Mouse (Mus musculus) ZHBTc4 (cell line): Measurements from ENCODE around the gene Map4.
"Not testable (repeated sequence)": the region's sequence is repeated elsewhere in the genome, so short reads cannot be mapped to it uniquely, and the experiment has no call there.

Experiments used
- DNase-seq: peaks from one replicate; pipeline ENCODE4 v3.0.0-alpha.2; 2011; ENCODE audit warnings: low read depth, low spot score

Gene Map4

DNA sequence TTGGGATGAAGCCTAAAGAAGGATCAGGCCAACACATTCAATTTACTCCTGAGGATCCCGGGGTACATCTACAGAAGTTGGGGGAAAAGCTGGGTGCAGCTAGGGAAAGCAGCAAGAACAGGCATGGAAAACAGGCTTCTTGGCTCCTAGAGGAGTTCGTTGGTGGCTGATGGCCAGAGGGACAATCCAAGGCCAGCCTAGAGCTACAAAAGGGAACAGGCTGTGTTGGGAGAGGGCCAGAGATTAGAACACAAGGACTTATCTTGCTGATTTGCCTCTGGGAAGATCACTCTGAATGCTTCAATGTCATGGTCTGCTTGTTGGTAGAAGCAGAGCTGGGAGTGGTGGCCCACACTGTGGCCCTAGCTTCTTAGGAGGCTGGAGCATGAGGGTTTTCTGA is 13.3 kb upstream of the Map4 start:
- DNase-seq: no peak

DNA sequence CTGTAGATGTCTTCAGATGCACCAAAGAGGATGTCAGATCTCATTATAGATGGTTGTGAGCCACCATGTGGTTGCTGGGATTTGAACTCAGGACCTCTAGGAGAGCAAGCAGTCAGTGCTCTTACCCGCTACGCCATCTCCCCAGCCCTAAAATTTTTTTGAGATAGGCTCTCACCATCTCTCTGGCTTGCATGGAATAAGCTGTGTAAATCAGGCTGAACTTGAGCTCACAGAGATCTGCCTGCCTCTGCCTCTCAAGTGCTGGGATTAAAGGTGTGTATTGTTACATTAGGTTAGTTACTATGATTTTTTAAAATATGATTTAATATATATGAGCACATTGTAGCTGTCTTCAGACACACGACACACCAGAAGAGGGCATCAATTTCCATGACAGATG is 2.1 kb upstream of the Map4 start:
- no peak for DNase-seq

DNA sequence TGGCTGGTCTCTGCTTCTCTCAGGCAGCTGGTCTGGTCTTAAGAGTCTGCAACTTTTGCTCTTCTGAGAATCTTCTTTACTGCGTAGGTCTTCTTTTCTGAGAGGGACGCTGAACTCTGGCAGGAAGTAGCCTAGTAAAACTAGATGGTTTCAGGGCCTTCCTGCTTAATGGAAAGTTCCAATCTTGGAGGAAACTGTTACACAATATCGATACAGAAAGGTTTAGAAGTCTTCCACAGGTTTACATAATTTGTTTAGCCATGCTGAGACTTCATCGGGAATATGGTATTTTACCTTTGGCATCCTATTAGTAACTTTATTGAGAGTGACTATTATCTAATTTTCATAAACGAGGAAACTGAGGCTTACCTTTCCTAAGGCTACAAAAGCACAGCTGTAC is 1.2 kb upstream of the Map4 start:
- no peak for DNase-seq

DNA sequence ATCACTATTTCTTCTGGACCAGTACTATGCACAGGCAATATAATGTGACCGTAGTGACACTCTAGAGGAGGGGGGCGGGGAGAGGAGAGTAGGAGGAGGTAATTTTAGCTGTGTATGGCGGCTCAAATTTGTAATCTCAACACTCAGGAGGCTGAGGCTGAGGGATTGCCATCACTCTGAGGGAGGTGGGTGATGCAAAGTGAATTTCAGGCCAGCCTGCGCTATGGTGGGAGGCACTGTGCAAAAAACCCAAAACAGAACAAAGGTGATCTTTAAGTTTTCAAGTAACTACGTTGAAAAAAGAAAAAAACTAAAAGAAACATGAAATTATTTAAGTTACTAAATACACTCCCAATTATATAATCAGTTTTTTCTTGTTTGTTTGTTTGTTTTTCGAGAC is 508 bp upstream of the Map4 start:
- no peak for DNase-seq

DNA sequence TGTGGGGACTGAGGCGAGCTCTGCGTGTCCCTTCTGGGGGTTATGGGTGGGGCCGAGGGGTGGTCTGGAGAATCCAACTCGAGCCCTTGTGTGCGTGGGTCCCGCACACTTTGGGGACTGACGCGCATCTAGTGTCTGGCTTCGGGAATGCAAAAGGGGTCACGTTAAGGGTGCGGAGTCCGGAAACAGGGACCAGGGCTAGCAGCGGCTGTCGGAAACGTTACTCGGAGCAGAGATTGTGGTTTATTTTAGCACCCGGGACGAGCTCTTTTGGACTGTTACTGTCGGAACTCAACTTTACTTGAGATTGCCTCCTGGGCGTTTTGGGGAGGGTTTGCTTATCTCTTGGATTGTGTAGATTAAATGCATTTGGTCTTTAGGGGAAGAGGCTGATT is 1.1 kb downstream of the Map4 start:
- DNase-seq: peak; percentile 61

DNA sequence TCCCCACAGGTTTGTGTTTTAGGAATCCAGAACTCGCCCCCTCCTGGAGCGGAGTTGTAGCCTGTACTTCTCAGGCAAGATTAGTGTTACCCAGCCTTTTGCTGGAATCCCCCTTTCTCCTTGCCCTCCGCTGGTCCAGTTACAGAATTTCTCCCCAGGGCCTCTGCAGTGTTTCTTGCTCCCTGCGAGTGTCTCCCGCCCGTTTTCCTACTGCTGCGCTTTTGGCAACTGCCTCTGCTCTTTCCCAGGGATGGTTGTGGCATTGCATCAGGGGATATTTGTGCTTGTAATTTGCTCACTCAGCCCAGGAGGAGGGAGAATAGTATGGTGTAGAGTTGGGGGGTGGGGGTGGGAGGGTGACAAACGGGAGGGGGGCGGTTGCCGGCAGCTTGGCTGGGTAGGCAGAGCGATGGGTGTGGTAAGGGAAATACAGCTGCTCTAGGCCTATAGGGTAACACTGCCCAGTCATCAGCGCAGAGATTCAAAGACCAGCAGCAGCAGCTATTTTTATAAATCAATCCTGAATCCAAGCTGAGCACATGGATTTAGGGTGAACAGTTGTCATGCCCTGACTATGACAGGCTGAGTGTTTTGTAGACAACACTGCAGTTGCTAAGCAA is 1.6 kb downstream of the Map4 start:
- DNase-seq: peak; percentile 50

DNA sequence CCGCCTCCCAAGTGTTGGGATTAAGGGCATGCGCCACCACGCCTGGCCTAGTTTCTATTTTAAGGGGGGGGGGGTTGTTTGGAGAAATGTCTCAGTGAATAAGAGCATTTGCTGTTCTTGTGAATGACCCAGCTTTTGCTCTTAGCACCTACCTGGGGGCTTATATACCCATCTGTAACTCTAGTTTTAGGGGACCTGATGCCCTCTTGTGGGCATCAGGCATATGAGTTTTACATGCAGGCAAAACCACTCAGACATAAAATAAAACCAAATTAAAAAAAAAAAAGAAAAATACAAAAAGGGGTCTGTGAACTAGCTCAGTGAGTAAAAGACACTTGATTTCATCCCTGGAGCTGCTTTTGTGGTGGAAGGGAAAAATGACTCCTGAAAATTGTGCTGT is 8.1 kb downstream of the Map4 start:
- peak; percentile 55 for DNase-seq

DNA sequence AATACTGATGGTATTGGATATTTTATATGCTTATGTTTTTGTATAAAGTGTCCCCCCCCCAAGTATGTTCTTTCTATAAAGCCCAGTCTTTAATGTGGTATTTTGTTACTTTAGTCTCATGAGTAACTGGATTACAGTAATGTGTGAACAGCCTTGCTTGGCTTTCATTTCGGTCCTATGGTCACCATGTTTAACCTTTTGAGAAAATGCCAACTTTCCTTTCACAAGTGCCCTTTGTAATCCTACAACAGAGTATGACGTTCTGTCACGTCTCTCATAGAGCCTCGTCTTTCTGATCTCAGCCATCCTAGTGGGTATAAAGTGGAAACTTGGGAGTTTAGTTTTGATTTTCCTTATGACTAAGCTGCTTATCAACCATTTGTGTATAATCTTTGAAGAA is 11.5 kb downstream of the Map4 start:
- no peak for DNase-seq

DNA sequence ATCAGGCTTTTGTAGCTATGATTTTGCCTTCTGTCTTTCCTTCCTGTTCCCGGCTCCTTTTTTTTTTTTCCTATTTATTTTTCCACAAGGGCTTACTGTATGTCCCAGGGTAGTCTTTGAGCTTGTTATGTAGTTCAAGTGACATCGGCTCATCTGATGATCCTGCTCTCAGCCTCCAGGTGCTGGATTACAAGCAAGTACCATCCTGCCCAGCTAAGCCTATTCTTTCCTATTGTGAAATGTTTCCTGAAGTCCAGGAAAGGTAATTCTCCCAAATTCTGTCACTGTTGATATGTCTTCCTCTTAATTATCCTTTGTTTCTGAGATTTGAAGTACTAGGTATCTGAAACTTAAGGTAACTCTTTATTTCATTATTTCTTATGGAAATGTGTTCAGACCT is 13.5 kb downstream of the Map4 start:
- DNase-seq: no peak

DNA sequence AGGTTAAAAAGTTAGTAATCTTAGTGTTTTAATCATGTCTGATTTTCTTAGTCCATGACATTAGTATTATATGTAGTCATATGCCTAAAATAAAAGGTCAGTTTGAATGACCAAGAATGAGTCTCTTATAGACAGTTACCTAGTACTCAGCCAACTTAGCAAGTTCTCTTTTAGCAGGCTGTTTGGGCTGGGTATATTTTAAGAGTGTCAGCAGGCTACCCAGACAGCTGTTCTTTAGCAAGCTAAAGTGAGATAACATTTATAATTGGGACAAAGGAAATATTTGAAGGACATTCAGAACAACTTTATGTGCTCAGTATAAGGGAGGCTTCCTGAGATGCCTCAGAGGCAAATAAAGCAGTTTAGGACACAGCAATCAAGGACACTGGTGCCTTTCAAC is 17.3 kb downstream of the Map4 start:
- no peak for DNase-seq

DNA sequence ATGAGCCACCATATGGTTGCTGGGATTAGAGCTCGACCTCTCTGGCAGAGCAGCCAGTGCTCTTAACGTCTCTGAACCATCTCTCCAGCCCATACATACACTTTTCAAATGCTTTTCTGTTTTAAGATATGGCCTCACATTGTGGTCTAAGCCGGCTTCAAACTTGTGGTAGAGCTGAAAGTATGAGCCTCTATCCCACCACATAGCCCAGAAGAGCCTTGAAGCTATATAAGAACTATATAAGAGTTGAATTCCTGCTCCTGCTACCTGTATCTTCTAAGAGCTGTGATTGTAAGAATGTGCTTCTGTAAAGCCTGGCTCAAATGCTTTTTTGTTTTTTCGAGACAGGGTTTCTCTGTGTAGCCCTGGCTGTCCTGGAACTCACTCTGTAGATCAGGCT is 18.5 kb downstream of the Map4 start:
- DNase-seq: no peak

DNA sequence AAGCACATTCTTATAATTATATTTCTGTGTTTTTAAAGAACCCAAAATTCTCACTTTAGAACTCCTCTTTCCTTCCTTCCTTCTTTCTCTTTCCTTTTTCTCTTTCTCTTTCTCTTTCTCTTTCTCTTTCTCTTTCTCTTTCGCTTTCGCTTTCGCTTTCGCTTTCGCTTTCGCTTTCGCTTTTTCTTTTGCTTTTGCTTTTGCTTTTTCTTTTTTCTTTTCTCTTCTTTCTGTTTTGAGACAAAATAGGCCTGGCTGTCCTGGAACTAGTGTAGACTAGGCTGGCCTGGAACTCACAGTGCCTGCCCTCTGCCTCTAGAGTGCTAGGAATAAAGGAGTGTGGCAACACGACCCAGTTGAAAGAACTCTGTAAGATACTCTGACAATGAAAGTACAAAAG is 22.3 kb downstream of the Map4 start:
- DNase-seq: no peak

DNA sequence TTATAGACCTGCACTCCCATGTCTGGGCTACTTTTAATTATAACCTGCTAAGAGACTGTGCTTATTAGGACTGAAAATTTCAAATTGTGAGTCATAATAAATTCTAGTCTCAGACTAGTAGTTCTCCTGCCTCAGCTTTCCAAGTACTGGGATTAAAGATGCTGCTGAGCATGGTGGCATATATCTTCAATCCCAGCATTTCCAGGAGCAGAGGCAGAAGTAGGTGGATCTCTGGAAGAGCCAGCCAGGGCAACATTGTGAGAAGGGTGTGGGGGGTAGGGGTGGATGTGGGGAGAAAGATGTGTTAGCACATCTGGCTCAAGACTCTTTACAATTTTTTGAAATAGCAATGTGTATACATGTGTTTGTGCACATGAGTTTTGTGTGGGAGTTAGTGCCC is 23.4 kb downstream of the Map4 start:
- DNase-seq: no peak

DNA sequence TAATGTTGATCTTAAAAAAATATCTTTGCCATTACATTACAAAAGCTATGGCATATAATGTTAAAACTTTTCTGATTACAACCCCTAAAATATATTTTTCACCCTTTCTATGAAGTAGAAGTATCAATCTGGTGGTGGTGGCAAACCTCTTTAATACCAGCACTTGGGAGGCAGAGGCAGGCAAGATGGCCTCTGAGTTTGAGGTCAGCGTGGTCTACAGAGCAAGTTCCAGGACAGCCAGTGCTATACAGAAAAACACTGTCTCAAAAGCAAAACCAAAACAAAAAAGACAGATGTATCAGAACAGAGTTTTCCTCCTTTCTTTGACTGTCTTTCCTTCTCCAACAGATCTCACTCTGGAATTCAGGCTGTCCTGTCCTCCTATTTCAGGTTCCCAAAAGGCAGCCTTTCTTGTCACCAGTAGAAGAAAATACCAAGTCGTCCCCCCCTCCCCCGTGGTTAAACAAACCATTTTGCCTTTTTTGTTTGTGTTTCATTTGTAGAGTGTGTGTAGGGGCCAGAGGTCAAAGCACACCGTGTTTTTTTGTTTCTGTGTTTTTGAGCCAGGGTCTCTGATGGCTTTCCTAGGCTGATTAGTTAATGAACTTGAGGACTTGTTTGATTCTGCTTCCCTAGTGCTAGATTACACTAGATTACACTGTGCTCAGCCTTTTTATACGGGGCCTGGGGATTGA is 28.3 kb downstream of the Map4 start:
- no peak for DNase-seq

DNA sequence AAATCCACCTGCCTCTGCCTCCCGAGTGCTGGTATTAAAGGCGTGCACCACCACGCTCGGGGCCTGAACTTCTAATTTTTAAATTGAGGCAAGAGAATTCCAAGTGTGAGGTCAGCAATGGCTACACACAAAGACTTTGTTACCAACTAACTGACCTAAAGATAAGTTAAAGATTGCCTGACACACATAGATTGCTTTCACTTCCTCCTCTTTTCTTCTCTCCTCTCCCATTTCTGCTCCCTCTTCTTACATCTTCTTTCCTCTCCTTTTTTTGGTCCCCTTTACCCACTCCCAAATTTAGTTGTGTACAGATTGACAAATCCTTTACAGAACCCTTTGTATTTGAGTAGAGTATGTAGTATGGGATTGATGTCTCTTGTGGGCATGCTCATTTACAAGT is 29.3 kb downstream of the Map4 start:
- DNase-seq: no peak

DNA sequence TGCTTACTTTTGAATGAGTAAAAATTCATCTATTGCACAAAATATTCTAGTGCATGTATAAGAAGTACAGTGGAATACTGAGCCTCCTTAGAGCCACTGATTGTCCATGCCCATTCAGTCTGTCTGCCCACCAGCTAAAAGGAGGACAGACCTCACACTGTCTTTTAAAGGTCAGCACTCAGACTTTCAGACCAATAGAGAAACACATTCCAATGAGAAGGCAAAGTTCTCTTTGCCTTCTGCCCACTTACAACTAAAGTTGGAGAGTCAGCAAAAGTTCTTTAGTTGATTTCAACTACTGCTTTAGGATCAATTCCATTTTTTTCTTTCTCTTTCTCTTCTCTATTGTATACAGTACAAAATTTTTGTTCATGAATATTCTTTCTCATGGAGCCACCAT is 33.5 kb downstream of the Map4 start:
- DNase-seq: no peak

DNA sequence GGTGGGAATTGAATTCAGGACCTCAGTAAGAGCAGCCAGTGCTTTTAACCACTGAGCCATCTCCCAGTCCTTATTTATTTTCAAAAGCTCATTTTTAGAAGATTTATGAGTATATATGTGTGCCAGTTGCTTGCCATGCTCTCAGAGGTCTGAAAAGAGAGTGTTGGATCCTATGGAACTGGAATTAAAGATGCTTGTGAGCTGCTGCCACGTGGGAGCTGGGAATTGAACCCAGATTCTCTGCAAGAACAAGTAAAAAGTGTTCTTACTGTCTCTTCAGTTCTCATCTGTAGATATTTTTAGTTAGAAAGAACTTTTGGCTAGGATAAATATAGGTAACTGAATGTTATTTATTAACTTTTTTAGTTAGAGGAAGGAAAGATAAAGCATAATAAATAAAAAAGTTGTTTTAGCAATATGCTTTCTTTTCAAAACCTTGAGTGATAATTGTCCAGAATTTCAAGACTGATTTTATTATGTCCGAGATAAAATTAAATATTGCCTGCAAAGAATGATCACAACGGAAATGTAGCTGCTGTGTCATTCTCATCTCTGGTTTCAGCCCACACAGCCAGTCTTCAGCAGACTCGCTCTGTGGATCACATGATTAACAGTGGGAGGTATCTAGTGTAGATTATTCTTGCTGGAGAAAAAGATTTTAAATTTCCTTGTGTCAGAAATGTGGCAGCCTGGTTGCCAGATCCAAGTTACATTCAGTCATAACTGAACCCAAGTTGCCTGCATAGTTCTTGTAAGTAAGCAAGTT is 37.3 kb downstream of the Map4 start:
- no peak for DNase-seq

DNA sequence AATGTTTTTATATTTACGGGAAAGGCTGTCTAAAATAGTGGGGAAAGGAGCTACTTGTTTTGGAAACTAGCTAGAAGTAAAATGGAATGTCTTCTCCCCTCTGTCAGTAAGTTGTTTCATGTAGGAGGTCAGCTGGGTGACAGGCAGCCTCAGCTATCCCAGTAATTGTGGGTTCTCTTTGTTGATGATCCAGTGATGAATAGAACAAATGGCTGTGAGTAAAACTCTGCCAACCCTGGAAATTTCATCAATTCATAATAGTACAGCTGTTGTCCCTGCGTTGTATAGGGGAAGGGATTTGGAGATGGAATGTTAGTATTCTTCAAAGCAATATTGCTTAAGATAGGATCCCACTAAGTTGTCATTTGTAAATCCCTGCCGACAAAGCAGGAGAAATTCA is 37.9 kb downstream of the Map4 start:
- DNase-seq: no peak

DNA sequence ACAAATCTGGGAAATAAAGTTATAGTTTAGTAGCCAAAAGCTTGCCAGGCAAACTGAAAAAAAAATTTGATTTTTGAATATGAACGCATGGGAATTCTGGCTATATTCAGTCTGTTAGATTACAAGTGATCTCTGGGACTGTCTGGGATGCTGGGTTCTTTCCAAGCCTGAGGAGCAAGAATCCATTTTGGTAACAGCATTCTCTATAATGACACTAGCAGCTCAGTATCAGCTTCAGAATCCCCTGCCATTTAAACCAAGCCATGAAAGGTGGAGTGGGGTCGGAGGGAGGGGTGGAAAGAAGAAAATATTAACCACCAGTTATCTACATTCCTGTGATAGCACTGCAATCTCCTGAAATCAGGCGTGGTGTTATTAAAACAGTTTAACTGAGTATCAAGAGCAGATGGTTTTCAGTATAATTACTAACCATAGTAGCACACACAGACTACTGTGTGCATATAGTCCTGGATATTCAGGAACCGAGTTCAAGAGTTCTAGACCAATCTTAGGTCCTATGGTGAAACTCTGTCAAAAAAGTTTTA is 38.6 kb downstream of the Map4 start:
- DNase-seq: no peak

DNA sequence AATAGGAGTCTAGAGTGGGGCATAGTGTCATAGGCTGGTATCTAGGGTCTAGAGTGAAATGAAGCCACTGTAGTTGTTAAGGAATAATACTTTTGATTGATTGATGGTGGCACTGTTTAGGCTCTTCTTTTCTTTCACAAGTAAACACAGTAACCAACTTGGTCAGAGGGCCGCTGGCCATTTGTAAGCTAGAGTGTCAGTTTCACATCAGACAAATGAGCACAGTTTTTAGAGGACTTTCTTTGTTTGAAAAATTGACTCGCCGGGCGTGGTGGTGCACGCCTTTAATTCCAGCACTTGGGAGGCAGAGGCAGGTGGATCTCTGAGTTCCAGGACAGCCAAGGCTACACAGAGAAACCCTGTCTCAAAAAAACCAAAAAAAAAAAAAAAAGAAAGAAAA is 40.5 kb downstream of the Map4 start:
- DNase-seq: peak; percentile 53

DNA sequence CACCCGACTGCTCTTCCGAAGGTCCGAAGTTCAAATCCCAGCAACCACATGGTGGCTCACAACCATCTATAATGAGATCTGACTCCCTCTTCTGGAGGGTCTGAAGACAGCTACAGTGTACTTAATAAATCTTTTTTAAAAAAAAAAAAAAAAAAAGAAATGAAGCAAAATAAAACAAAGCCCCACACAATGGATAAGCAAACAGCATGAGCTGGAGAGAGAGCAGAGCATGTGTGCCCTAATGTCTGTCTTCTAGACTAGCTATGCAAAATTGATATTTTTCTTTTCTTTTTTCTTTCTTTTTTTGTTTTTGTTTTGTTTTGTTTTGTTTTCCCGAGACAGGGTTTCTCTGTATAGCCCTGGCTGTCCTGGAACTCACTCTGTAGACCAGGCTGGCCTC is 49.0 kb downstream of the Map4 start:
- not testable (repeated sequence) for DNase-seq

DNA sequence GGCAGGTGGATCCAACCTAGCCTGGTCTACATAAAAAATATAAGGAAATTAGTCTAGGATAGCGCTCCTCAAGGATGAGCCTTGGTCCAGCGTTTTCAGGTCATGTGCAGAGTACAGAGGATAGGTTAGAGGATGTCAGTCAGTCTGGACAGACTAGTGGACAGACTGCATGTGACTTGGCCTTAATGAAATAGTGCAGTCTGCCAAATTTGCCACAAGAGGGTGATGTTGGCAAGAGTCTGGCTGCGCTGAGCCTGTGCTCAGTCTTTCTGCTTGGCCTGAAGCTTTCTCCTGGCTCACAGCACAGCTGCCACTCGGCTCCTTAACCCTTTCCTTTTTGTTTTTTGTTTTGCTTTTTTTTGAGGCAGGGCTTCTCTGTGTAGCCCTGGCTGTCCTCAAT is 54.2 kb downstream of the Map4 start:
- peak; percentile 84 for DNase-seq

DNA sequence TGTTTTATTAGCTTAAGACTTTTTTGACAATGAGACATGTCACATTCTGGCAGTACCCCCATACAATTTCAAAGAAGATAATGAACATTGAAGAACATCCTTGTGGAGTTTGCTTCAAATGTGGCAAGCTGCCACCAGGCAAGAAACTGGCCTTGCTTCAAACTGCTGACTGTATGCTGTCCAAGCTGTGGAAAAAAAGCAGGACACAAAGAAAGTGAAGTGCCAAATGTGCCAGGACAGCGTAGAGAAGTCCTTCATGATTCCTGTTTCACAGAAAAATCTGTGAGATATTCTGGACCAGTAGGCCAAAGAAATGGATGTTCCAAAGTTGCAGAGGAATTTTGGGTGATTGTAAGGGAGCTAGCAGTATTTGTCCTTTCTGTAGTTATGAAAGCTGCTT is 57.8 kb downstream of the Map4 start:
- DNase-seq: no peak
